Mouse (Mus musculus) lung, adult 2 months (tissue): ENCODE results near the gene Rgs11.

Source experiments
- CTCF ChIP-seq: fragments of 200-500 bp; IDR thresholded peaks from 2 replicates; pipeline ENCODE4 v1.5.1; 2011; ENCODE audit warnings: mild to moderate bottlenecking, low read length, control low read depth; ENCODE audit not compliant: insufficient read depth
- POLR2A ChIP-seq: fragments of 200-500 bp; IDR thresholded peaks from 2 replicates; pipeline ENCODE4 v1.6.1; 2011; ENCODE audit warnings: low read depth, mild to moderate bottlenecking, control low read depth, low read length, borderline replicate concordance; ENCODE audit errors: extremely low read depth

DNA sequence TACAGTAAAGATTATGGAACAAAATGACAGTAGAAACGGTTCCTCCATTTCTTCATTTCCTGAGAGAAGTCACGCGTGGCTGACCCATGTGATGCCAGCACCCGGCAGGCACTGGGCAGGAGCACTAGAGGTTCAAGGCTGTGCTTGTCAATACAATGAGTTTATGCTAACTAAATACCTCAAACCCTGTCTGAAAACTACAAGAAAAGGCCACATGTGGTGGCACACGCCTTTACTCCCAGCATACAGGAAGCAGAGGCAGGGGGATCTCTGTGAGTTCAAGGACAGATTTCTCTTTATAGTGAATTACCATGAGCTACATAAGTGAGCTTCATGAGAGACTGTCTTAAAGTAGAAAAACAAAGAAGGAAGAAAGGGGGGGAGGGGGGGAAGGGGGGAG is 28.4 kb downstream of the Rgs11 start:
- TF ChIP-seq CTCF = no peak
- no peak for TF ChIP-seq POLR2A
